Mouse (Mus musculus) spleen, adult 2 months (tissue): ENCODE results near the gene Mcm8. TPM values are rescaled to one million over a fixed set of nuclear protein-coding genes. Genes with fewer than 3 reads are reported as not detected.
A peak's percentile ranks its signal among the peaks of the same experiment; 100 is the strongest.

Experiments
- DNase-seq, 2 experiments: peaks; one replicate each; pipeline versions ENCODE4 v3.0.0 to v3.0.0-alpha.2; 2012 to 2021; ENCODE audit warnings: low spot score in 2 of 2, low read depth in 1 of 2
- H3K27ac ChIP-seq: fragments of 200-500 bp; 2 replicates; pipeline ENCODE4 v1.5.1; 2012; ENCODE audit warnings: low read length, inconsistent platforms; ENCODE audit not compliant: insufficient read depth
- H3K27me3 ChIP-seq: fragments of 200-500 bp; 2 replicates; pipeline ENCODE4 v1.6.1; 2012; ENCODE audit warnings: mild to moderate bottlenecking, moderate library complexity, low read length, inconsistent platforms; ENCODE audit not compliant: control insufficient read depth, insufficient read depth
- H3K36me3 ChIP-seq: fragments of 200-500 bp; 2 replicates; pipeline ENCODE4 v1.6.1; 2012; ENCODE audit warnings: mild to moderate bottlenecking, low read length, inconsistent platforms; ENCODE audit not compliant: control insufficient read depth, insufficient read depth
- H3K4me1 ChIP-seq: fragments of 200-500 bp; 2 replicates; pipeline ENCODE4 v1.6.1; 2011; ENCODE audit warnings: inconsistent platforms; ENCODE audit not compliant: control insufficient read depth, insufficient read depth, insufficient read length
- H3K4me3 ChIP-seq: fragments of 200-500 bp; 2 replicates; pipeline ENCODE4 v1.5.1; 2011; ENCODE audit warnings: mild to moderate bottlenecking, inconsistent platforms; ENCODE audit not compliant: insufficient read depth, insufficient read length; ENCODE audit errors: extremely low read depth
- CTCF ChIP-seq: fragments of 200-500 bp; IDR thresholded peaks from 2 replicates; pipeline ENCODE4 v1.5.1; 2011; ENCODE audit warnings: mild to moderate bottlenecking, inconsistent platforms; ENCODE audit not compliant: insufficient read depth, insufficient read length, insufficient replicate concordance; ENCODE audit errors: extremely low read depth
- POLR2A ChIP-seq: fragments of 200-500 bp; IDR thresholded peaks from 2 replicates; pipeline ENCODE4 v1.6.1; 2011; ENCODE audit warnings: low read depth, low read length, inconsistent platforms
- WGBS: fragments of 180-500 bp; shearing (Covaris S2); methylation state at CpG from one replicate; pipeline ENCODE4 v1.1.7; 2018; 5-methylcytosine and 5-hydroxymethylcytosine counted together
- polyA plus RNA-seq: library from polyadenylated mRNA; depleted of rRNA; stranded (reverse); fragments of >200 nt; gene quantifications from 2 replicates; pipeline ENCODE4 v1.2.3, GENCODE M21; 2012; rRNA removed

Gene Mcm8
- polyA plus RNA-seq, 1 experiment: 0.91 TPM

DNA sequence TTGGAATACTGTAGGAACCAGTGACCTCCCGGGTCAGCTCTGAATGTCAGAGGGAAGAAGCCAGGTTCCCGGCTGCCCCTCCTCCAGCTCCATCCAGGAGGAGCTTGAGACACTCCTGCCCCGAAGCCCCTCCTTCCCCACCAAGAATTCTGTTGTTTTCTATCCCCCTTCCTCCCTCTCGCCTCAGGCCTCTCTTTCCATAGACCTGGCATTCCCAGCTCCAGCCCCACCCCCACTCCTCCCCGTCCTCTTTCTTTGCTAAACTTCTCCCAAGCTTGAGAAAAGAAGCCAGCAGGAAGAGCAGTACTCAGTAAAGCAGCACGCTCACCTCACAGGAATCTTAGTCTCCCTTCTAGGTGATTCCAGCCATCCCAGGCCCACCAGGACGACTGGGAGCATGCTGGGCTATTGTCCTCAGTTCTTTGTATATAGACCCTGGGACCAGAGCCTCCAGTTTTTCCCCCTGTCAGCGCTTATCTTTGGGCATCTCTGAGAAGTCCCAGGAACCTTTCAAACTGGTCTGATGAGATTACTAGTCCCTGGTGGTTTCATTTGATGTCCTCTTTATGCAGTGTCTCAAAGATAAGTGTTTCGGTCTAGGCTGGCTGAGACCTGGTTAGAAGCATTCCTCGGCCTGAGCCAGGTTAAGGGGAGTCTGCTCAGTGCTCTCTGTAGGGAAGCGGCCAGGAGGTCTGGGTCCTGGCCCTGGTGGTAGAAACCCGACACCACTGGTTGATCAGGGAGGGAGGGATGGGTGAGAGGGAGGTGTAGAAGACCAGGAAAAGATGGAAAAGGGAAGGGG, 65.1 kb downstream of the Mcm8 start, which contains the start of gene Lrrn4:
Lrrn4 (minus strand) TSS at position 48 of the 802 bp plus-strand sequence.
- Histone ChIP-seq H3K4me1 (peaks cover 5% of the 10 kb centered on the region), H3K27ac (no peak within 1 kb of the TSS), H3K4me3 (peak within 1 kb of the TSS; percentile 43), H3K36me3 (no peaks in the 10 kb centered on the region), H3K27me3 (0 out of 2 replicates have a peak, but pooled peaks cover 2% of the 10 kb centered on the region)
- TF ChIP-seq POLR2A: no peak
- TF ChIP-seq CTCF: no peak
- DNase-seq: no peak
- WGBS: 69% methylated on average over 12 of the region's 12 CpGs

DNA sequence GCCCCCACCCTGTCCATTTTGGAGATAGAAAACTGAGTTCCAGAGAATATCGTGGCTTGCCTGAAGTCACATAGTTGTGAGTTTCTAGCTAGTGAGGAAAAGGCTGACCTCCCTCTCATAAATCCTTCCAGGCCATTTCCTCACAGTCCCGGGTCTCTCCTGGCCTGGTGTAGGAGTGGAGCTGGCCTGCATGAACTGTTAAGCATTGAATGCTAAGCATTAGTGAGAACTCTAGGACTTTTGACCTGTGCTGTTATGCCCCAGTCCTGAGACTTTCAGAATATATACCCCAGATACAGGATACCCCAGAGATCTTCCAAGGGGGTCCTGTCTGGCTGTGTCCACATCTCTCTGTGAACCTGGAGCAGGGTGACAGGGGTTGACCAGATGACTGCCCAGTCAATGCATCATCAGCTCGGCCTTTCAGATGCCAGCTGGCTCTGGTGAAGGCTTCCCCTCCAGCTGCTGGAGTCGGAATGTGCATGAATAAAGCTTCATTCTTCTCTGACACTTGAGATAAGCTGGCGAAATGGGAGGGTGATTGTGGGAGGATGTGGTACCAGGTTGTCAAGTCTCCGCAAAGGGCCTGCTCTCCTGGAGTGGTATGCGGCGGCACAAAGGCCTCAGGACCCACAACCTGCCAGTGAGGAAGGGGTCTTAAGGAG, 68.5 kb downstream of the Mcm8 start:
- Histone ChIP-seq H3K36me3 (no peaks in the 10 kb centered on the region), H3K27me3 (no peaks in the 10 kb centered on the region), H3K27ac (no peak overlapping the region), H3K4me3 (no peak overlapping the region), H3K4me1 (peaks cover under 1% of the 10 kb centered on the region)
- 79% methylated on average over 8 of the region's 8 CpGs for WGBS
- DNase-seq: no peak
- no peak for TF ChIP-seq CTCF
- TF ChIP-seq POLR2A: no peak

- 94% methylated on average over 7 of the region's 7 CpGs for WGBS
- Histone ChIP-seq H3K27ac (no peak overlapping the region), H3K36me3 (no peaks in the 10 kb centered on the region), H3K27me3 (no peaks in the 10 kb centered on the region), H3K4me3 (no peak overlapping the region), H3K4me1 (no peaks in the 10 kb centered on the region)
- TF ChIP-seq POLR2A (no peak), CTCF (no peak)
- DNase-seq: no peak
Observed at GRCm38 (mm10) chr2:132885312-132885711, 69.4 kb downstream of the Mcm8 start.

Other genes with a start within 250 kb of the Mcm8 start
- gene Gpcpd1, start 228.4 kb upstream of the Mcm8 start, polyA plus RNA-seq: 11.6 and 15.7 TPM in 2 replicates
- 12.7 TPM in 2 replicates for gene Shld1, start 129.2 kb upstream of the Mcm8 start, polyA plus RNA-seq
- not detected in 2 replicates for gene Chgb, start 34.9 kb upstream of the Mcm8 start, polyA plus RNA-seq
- 2.7 and 3.4 TPM in 2 replicates for gene Trmt6, start 86 bp upstream of the Mcm8 start, polyA plus RNA-seq
- gene Crls1, start 30.5 kb downstream of the Mcm8 start, polyA plus RNA-seq: 10.3 and 20.0 TPM in 2 replicates
- 2.0 and 2.7 TPM in 2 replicates for gene Lrrn4, start 64.8 kb downstream of the Mcm8 start, polyA plus RNA-seq
- gene Fermt1, start 129.8 kb downstream of the Mcm8 start, polyA plus RNA-seq: 0.02 TPM in 2 replicates